Mouse (Mus musculus) left cerebral cortex, adult 18-20 months (tissue): Measurements from ENCODE around the gene Gm17359. TPM values are rescaled to one million over a fixed set of nuclear protein-coding genes. Genes with fewer than 3 reads are reported as not detected.

Source experiments
- DNase-seq, 2 experiments: peaks; one replicate each; pipeline ENCODE4 v3.0.0; 2021 to 2022; ENCODE audit warnings: low spot score in 2 of 2, mixed read lengths in 1 of 2
- total RNA-seq, 2 experiments: library from RNA; stranded (reverse); gene quantifications; 2 replicates each; pipeline ENCODE4 v1.2.3; 2021

The Gm17359 gene
- total RNA-seq, 2 experiments from 2014 or later = not detected

DNA sequence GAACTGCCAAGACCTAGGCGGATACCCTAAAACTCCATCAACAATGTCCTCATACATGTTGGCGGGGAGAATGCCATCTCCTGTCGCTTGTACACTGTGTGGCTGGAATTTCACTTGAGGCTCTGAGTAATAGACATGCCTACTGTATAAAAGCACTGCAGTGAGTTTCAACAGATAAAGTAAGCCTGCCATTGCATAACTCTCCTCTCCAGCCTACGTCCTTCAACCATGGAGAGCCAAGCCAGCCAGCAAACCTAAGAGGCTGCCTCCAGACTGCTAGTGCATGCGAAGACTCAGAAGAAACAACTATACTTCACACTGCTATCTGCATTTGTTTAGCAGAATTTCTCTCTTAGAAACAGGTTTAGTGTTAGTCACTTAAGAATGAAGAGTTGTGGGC, 135.9 kb downstream of the Gm17359 start:
- peak; percentile 25 to 33 for DNase-seq

DNA sequence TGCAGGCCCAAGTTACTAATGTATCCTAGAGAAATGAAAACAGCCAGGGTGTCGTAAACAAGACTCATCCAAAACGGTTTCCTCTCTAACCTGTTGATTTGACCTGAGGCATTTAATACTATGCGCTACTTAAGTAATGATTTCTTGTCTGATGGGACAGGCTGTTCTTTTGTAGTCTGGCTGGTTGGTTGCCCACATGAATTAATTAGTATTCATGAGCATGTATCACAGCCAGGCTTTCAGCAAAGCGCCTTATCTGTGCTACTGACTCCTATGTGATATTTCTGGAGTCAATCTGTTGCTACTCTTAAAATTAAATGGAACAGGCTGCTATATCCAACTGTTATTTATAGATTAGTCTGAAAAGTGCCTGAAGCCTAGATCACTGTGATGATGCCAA, 138.4 kb downstream of the Gm17359 start:
- DNase-seq = peak in 1 of 2 experiments; percentile 31

DNA sequence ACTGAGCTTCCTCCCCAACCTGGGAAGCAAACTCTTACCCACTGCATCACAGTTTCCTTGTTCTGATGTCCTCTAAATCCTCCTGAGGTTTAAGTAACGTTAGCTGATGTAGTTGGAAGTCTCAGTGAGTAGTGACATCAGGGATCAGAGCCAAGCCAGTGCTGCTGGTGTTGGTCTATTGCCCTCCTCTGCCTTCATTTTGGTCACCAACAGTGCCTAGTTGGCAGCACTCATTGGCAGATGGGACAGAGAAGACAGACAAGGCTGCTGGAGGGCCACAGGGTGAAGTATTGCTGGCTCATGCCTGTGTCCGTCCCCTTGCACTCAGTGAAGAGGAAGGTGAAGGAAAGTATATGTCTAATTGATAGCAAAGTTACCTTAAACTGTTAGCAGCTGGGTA, 139.5 kb downstream of the Gm17359 start:
- no peak for DNase-seq

- no peak for DNase-seq
Observed at GRCm38 (mm10) chr3:79478400-79478799, 141.9 kb downstream of the Gm17359 start.

DNA sequence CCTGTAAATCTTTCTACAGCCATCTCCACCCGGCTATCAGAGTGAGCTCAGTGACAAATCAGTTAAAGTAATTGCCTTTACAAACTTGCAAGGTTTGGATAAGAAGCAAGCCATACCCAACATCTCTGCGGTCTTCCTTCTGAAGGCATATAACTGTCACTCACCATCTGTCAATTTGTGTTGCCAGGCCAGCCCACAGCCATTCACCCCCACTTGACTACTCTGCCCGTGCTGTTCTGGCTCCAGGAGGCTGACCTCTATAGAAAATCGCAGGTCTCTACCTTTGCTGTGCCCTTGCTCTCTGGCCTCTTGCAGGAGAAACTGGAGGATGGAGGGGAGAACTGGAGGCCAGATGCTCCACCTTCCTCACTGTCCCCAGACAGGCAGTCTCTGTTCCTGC, 142.4 kb downstream of the Gm17359 start:
- DNase-seq = no peak

DNA sequence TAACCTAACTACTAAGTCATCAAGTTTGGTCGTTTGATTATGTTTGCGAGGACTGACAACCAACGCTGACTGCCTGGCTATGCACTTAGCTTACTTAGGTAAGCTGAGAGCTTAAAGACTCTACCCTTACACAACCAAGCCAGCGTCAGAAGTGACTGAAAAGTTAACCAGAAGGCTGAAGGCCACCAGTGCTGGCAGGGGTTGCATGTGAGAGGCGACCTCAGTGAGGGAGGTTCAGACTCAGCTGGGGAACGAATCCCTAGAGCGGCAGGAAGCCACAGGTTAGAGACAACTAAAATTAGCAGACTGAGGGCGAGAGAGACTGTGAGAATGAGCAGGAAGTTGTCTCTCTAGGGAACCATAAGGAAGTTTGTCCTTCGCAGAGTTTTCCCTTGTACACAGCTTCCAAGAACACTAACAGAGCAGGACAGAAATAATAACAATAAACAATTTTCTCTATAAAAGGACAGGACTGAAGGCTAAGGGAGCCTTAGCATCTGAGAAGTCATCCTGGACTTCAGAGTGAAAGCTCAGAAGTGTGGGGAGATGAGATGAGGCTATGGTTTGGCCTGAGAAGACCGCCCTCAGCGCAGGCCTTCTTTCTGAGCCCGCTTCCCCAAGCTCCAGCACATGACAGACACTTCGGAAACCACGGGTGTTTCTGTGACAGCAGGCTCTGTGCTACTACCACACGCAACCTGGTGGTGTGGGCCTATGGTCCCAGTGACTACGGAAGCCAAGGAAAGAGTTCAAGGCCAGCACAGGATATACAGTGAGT, 148.0 kb downstream of the Gm17359 start:
- no peak for DNase-seq

- no peak for DNase-seq
Observed at GRCm38 (mm10) chr3:79488025-79488424, 151.6 kb downstream of the Gm17359 start.

DNA sequence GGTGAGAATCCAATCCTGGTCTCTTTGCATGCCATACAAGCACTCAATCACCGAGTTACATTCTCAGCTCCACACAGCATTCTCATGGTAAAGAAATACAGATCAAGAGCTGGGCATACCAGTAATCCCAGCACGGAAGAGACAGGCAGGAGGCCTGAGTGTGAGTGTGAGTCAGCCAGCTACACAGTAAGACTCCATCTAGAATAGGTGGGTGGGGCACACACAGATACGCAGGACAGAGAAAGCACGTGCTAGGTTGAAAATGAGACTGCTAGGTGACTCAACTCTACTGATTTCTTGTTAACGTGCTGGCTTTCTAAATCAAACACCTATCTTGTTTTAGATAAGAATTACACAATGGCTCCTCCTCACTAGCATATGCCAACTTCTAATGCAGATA, 153.6 kb downstream of the Gm17359 start:
- no peak for DNase-seq

DNA sequence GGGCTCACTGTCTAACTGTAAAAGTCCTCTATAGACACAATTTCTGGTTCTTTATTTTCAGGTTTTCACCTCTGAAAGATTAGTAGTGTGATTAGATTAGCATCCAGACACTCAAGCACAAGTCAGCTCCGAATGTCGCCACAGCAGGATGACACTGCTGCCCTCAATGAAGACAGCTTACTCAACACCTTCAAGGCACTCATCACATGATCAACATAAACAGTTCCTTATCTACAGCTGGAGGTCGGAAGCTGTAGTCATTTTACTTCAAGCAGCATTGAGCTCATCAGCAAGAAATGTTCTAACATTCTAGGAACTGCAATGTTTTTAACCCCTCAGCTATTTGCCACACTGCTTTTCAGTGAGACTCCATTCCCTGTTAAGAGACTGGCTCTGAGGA, 155.2 kb downstream of the Gm17359 start:
- DNase-seq = no peak

- no peak for DNase-seq
Observed at GRCm38 (mm10) chr3:79493064-79493463, 156.6 kb downstream of the Gm17359 start.

- no peak for DNase-seq
Observed at GRCm38 (mm10) chr3:79494028-79494427, 157.6 kb downstream of the Gm17359 start.

DNA sequence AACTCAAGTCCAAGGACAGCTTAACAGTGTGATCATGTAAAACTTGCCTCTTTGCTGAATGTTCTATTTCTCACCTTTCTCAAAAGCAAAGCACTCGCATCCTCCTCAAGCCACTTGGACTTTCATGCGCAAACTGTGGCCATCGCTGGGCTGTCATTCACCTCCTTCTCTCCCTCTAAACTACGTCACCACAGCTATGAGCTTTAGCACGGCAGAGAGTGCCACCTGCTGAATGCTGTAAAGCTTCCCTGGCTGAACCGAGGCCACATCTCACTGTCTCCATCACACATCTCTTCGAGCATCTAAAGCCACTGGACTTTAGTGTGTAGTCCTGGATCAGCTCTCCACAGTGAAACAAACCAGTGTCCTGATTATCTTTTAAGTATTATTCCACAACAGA, 158.7 kb downstream of the Gm17359 start:
- peak; percentile 50 to 67 for DNase-seq

DNA sequence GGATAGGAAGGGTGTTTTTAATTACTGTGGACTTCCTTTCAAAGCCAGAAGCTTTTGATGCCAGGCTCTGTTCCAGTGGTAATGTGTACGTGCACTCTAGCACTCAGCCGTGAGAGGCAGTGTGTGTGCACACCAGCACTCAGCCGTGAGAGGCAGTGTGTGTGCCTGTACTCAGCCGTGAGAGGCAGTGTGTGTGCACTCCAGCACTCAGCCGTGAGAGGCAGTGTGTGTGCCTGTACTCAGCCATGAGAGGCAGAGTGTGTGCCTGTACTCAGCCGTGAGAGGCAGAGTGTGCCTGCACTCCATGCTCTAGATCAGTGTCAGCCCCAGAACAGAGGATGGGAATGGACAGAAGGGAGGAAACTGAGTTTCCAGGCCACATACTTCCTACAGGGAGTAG, 160.2 kb downstream of the Gm17359 start:
- DNase-seq = no peak

- no peak for DNase-seq
Observed at GRCm38 (mm10) chr3:79500279-79500678, 163.8 kb downstream of the Gm17359 start.

DNA sequence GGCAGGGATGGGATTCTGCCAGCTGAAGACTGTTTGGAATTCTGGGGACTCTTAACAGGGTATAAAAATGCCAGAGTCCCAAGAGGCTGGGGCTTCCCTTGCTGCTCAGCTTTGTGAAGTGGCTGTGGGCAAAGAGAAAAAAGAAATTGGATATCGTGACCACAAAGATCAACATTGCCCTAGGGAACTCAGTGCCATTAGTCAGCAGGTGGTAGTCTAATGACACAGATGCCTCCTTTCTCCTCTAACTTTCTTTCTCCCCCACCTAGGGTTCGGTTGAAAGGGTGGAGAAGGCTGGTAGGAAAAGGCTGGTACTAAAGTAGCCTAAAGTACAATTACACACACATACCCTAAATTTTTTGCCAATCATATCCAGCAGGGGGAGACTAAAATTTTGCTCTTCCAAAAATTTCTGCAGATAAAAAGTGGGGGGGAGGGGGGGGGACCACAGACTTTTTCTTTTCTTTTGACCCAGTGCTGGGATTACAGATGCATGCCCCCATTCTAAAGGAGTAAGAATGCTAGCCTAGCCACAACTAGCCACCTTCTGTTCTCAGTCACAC, 164.8 kb downstream of the Gm17359 start:
- no peak for DNase-seq

Other genes with a start within 250 kb of the Gm17359 start
- gene Rapgef2, start 50.1 kb upstream of the Gm17359 start, total RNA-seq = 100 to 1,000 TPM; 121 to 129 TPM
- 10 to 100 TPM; 18.2 to 18.5 TPM for gene Fnip2, start 231.1 kb downstream of the Gm17359 start, total RNA-seq